Mouse (Mus musculus): Measurements from ENCODE around the gene Zfp740. TPM values are rescaled to one million over a fixed set of nuclear protein-coding genes. Genes with fewer than 3 reads are reported as not detected.

The Zfp740 gene
- polyA plus RNA-seq, 1 experiment: 20.2 TPM

- WGBS: under 1% methylated on average over 41 of the region's 44 CpGs
- no peak for DNase-seq (ENCODE audit: low read depth, low spot score)
These were observed 43.1 kb downstream of the Zfp740 start for GRCm38 (mm10) chr15:102245891-102246741.

- under 1% methylated on average over 35 of the region's 35 CpGs for WGBS
- peak; percentile 91 for DNase-seq (ENCODE audit: low read depth, low spot score)
These were observed 43.8 kb downstream of the Zfp740 start for GRCm38 (mm10) chr15:102246866-102247251.

- no peak for DNase-seq (ENCODE audit: low read depth, low spot score)
- under 1% methylated on average over 62 of the region's 65 CpGs for WGBS
These were observed 44.4 kb downstream of the Zfp740 start for GRCm38 (mm10) chr15:102247252-102248130.

GRCm38 (mm10) chr15:102248131-102248811, 45.2 kb downstream of the Zfp740 start:
- 26% methylated on average over 8 of the region's 8 CpGs for WGBS
- no peak for DNase-seq (ENCODE audit: low read depth, low spot score)

GRCm38 (mm10) chr15:102248812-102249191, 45.8 kb downstream of the Zfp740 start:
- DNase-seq (ENCODE audit: low read depth, low spot score): no peak
- WGBS: 51% methylated on average over 3 of the region's 3 CpGs

- no peak for DNase-seq (ENCODE audit: low read depth, low spot score)
- WGBS: 33% methylated on average over 13 of the region's 13 CpGs
These were observed 46.2 kb downstream of the Zfp740 start for GRCm38 (mm10) chr15:102249251-102249691.

- WGBS: 66% methylated on average over 9 of the region's 9 CpGs
These were observed 46.9 kb downstream of the Zfp740 start for GRCm38 (mm10) chr15:102249967-102250366.

GRCm38 (mm10) chr15:102250521-102250920, 47.5 kb downstream of the Zfp740 start:
- no peak for DNase-seq (ENCODE audit: low read depth, low spot score)
- WGBS: 75% methylated on average over 5 of the region's 5 CpGs

More at GRCm38 (mm10) chr15:102249967-102250366, 46.9 kb downstream of the Zfp740 start:
- DNase-seq (ENCODE audit: low read depth, low spot score): no peak

- no peak for DNase-seq (ENCODE audit: low read depth, low spot score)
These were observed 52.7 kb downstream of the Zfp740 start for GRCm38 (mm10) chr15:102255547-102256255.

GRCm38 (mm10) chr15:102256431-102257201, 53.6 kb downstream of the Zfp740 start:
- 18% methylated on average over 22 of the region's 22 CpGs for WGBS
- DNase-seq (ENCODE audit: low read depth, low spot score): no peak

More at GRCm38 (mm10) chr15:102255547-102256255, 52.7 kb downstream of the Zfp740 start:
- 46% methylated on average over 14 of the region's 14 CpGs for WGBS

GRCm38 (mm10) chr15:102257202-102258075, 54.4 kb downstream of the Zfp740 start, which contains the start of gene Rarg:
TSS of gene Rarg (minus strand) at chr15:102257517.
- 2% methylated on average over 41 of the region's 46 CpGs for WGBS
- no peak for DNase-seq (ENCODE audit: low read depth, low spot score)

GRCm38 (mm10) chr15:102258076-102258470, 55.0 kb downstream of the Zfp740 start:
- DNase-seq (ENCODE audit: low read depth, low spot score): no peak
- 15% methylated on average over 12 of the region's 12 CpGs for WGBS

GRCm38 (mm10) chr15:102258581-102259253, 55.7 kb downstream of the Zfp740 start:
- DNase-seq (ENCODE audit: low read depth, low spot score): no peak
- 56% methylated on average over 11 of the region's 11 CpGs for whole genome bisulfite sequencing

GRCm38 (mm10) chr15:102262582-102262981, 59.5 kb downstream of the Zfp740 start:
- WGBS: 42% methylated on average over 7 of the region's 7 CpGs
- no peak for DNase-seq (ENCODE audit: low read depth, low spot score)

- WGBS: 81% methylated on average over 2 of the region's 2 CpGs
- no peak for DNase-seq (ENCODE audit: low read depth, low spot score)
These were observed 60.0 kb downstream of the Zfp740 start for GRCm38 (mm10) chr15:102263037-102263436.
